Mouse (Mus musculus) forebrain, embryonic 13.5 days (tissue): ENCODE data around the gene Npas2. TPM values are rescaled to one million over a fixed set of nuclear protein-coding genes. Genes with fewer than 3 reads are reported as not detected.

Experiments
- ATAC-seq: fragments of 200-750 bp; cut with Nextera tagmentation; 2 replicates; pipeline ENCODE4 v1.8.0; 2017
- H3K27ac ChIP-seq: fragments of 300-500 bp; sonication (generic); 2 replicates; pipeline ENCODE4 v1.5.1; 2015; ENCODE audit warnings: inconsistent platforms, mild to moderate bottlenecking, moderate library complexity
- H3K27me3 ChIP-seq: fragments of 300-500 bp; sonication (generic); 2 replicates; pipeline ENCODE4 v1.6.1; 2015; ENCODE audit warnings: mild to moderate bottlenecking, inconsistent platforms
- H3K36me3 ChIP-seq: fragments of 300-500 bp; sonication (generic); 2 replicates; pipeline ENCODE4 v1.6.1; 2015; ENCODE audit warnings: mild to moderate bottlenecking, inconsistent platforms; ENCODE audit not compliant: poor library complexity, severe bottlenecking
- H3K4me1 ChIP-seq: fragments of 300-500 bp; sonication (generic); 2 replicates; pipeline ENCODE4 v1.6.1; 2015; ENCODE audit warnings: inconsistent platforms
- H3K4me2 ChIP-seq: fragments of 300-500 bp; sonication (generic); 2 replicates; pipeline ENCODE4 v1.6.1; 2015; ENCODE audit warnings: inconsistent platforms, mild to moderate bottlenecking, moderate library complexity
- H3K4me3 ChIP-seq: fragments of 300-500 bp; sonication (generic); 2 replicates; pipeline ENCODE4 v1.5.1; 2015; ENCODE audit warnings: mild to moderate bottlenecking, inconsistent platforms
- H3K9ac ChIP-seq: fragments of 300-500 bp; sonication (generic); 2 replicates; pipeline ENCODE4 v1.6.1; 2015; ENCODE audit warnings: mild to moderate bottlenecking, inconsistent platforms
- H3K9me3 ChIP-seq: fragments of 300-500 bp; sonication (generic); replicated peaks from 2 replicates; pipeline ENCODE4 v1.6.1; 2016; ENCODE audit warnings: inconsistent platforms
- WGBS: fragments of 180-500 bp; shearing (Covaris S2); methylation state at CpG from one replicate; pipeline ENCODE4 v1.1.7; 2015; 5-methylcytosine and 5-hydroxymethylcytosine counted together
- polyA plus RNA-seq: library from polyadenylated mRNA; unstranded; fragments of >200 nt; fragmentation: Nextera tagmentation; extraction: Ambion mirVana; gene quantifications from 2 replicates; pipeline ENCODE4 v1.2.1, GENCODE M21; 2015

Npas2 gene
- polyA plus RNA-seq, result 0.15 and 0.37 TPM in 2 replicates

DNA sequence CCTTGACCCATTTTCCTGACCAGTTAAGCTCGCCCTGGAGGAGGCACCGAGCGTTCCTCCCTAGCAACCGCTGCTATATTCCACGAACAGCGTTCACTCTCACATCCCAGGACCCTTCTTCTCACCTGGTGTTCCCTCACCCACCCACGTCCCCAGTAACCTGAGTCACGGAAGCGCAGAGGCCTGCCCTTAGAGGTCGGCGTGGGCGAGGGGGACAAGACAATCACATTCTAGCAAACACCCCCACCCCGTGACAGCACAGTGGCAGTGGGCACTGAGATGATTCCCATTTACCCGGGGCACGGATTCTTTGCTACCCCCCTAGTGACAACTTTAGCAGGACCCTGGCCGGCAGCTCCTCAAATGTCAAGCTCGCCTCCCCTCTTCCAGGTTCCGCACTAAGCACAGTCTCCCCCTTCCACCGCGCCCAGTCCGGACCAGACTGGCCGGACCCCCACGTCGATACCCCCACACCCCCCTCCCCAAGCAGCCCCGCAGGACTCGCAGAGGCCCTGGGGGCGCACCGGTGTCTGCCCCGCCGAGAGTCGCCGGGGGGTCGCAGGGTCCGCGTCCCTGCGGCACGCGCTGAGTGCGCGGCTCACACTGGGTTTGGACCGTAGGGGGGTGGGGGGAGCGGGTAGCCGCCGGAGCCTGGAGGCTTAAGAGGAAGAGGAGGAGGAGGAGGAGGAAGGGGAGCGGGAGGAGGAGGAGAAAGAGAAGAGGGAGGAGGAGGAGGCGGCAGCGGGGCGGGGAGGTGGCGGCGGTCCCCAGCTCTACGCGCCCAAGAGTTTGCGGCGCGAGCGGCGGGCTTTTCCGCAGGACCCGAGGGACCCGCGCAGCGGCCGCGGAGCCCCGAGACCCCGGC, at the start of gene Npas2:
Gene Npas2, plus strand, starts transcription at position 735 of the 865 bp plus-strand sequence.
- H3K27me3 ChIP-seq, result peaks cover 56% of the 10 kb centered on the region
- 1% methylated on average over 53 of the region's 66 CpGs for WGBS
- peak within 1 kb of the TSS; percentile 69 for H3K4me3 ChIP-seq
- peaks cover 21% of the 10 kb centered on the region for H3K4me1 ChIP-seq
- peak within 1 kb of the TSS; percentile 99 for H3K4me2 ChIP-seq
- ATAC-seq, result peak; percentile 39; the same call in 1 of the 2 replicates
- no peak within 1 kb of the TSS for H3K27ac ChIP-seq
- H3K9ac ChIP-seq, result peak within 1 kb of the TSS; percentile 68
- H3K36me3 ChIP-seq, result no peaks in the 10 kb centered on the region
- no peaks in the 10 kb centered on the region for H3K9me3 ChIP-seq

- ATAC-seq, result no peak
- H3K27me3 ChIP-seq, result no peaks in the 10 kb centered on the region
- no peaks in the 10 kb centered on the region for H3K9me3 ChIP-seq
- no peak overlapping the region for H3K9ac ChIP-seq
- H3K4me3 ChIP-seq, result no peak overlapping the region
- H3K4me1 ChIP-seq, result no peaks in the 10 kb centered on the region
- H3K4me2 ChIP-seq, result no peak overlapping the region
- no peak overlapping the region for H3K27ac ChIP-seq
- no peaks in the 10 kb centered on the region for H3K36me3 ChIP-seq
- WGBS, result 92% methylated on average over 4 of the region's 4 CpGs
These were observed 36.8 kb upstream of the Npas2 start for GRCm38 (mm10) chr1:39156778-39157177.

DNA sequence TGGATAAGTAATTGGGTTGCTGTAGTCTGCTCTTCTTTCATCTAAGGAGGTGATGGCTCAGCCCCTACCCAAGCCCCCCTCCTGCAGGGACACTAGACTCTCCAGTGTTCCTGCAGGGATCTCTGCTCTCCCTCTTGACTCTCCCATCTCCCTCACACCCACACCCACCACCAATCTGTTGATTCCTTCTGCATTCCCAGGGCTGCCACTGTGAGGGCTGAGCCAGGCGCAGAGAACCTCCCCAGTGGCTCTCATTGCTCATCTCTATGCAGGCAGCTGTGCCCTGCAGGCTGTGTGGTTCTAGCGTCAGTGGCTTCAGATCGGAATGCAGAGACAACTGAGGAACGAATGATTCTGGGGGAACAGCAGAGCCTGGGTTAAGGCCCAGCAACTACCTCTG, 33.4 kb upstream of the Npas2 start:
- Histone ChIP-seq H3K27me3 (no peaks in the 10 kb centered on the region), H3K27ac (no peak overlapping the region), H3K9me3 (no peaks in the 10 kb centered on the region), H3K4me1 (no peaks in the 10 kb centered on the region), H3K4me2 (no peak overlapping the region), H3K4me3 (no peak overlapping the region), H3K9ac (no peak overlapping the region), H3K36me3 (no peaks in the 10 kb centered on the region)
- WGBS, result 76% methylated on average over 4 of the region's 4 CpGs
- no peak for ATAC-seq

- H3K4me1 ChIP-seq, result no peaks in the 10 kb centered on the region
- H3K4me3 ChIP-seq, result no peak overlapping the region
- no peak overlapping the region for H3K9ac ChIP-seq
- no peaks in the 10 kb centered on the region for H3K27me3 ChIP-seq
- no peak overlapping the region for H3K4me2 ChIP-seq
- H3K36me3 ChIP-seq, result no peaks in the 10 kb centered on the region
- no peaks in the 10 kb centered on the region for H3K9me3 ChIP-seq
- no peak overlapping the region for H3K27ac ChIP-seq
- WGBS, result 94% methylated on average over 1 of the region's 1 CpGs
- ATAC-seq, result no peak
These were observed 30.5 kb upstream of the Npas2 start for GRCm38 (mm10) chr1:39163077-39163476.

GRCm38 (mm10) chr1:39176690-39177089, 16.8 kb upstream of the Npas2 start:
- no peaks in the 10 kb centered on the region for H3K27me3 ChIP-seq
- no peak for ATAC-seq
- H3K9ac ChIP-seq, result no peak overlapping the region
- H3K4me1 ChIP-seq, result no peaks in the 10 kb centered on the region
- H3K9me3 ChIP-seq, result no peaks in the 10 kb centered on the region
- WGBS, result 95% methylated on average over 5 of the region's 5 CpGs
- no peak overlapping the region for H3K4me2 ChIP-seq
- no peaks in the 10 kb centered on the region for H3K36me3 ChIP-seq
- no peak overlapping the region for H3K4me3 ChIP-seq
- H3K27ac ChIP-seq, result no peak overlapping the region

DNA sequence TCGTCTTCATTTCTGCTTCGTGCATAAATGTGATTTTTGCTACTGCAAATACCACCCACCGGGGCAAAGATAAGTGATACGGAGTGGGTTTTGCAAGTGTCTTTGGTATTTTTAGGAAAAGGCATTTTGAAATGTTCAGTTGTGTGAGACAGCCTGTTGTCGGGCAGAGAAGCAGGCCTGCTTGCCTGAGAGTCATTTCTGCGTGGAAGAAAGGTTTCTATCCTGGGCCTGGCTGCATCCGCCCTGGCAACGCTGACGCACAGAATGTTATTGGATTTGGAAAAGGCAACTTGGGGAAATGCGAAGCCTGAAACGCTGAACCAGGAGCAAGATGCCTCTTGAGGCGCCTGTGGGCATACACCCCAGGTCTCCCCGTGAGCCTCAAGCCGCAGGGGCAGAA, 16.3 kb upstream of the Npas2 start:
- H3K4me1 ChIP-seq, result no peaks in the 10 kb centered on the region
- no peak overlapping the region for H3K4me3 ChIP-seq
- WGBS, result 85% methylated on average over 14 of the region's 14 CpGs
- H3K9ac ChIP-seq, result no peak overlapping the region
- H3K9me3 ChIP-seq, result no peaks in the 10 kb centered on the region
- no peak for ATAC-seq
- no peaks in the 10 kb centered on the region for H3K27me3 ChIP-seq
- H3K27ac ChIP-seq, result no peak overlapping the region
- no peak overlapping the region for H3K4me2 ChIP-seq
- no peaks in the 10 kb centered on the region for H3K36me3 ChIP-seq

DNA sequence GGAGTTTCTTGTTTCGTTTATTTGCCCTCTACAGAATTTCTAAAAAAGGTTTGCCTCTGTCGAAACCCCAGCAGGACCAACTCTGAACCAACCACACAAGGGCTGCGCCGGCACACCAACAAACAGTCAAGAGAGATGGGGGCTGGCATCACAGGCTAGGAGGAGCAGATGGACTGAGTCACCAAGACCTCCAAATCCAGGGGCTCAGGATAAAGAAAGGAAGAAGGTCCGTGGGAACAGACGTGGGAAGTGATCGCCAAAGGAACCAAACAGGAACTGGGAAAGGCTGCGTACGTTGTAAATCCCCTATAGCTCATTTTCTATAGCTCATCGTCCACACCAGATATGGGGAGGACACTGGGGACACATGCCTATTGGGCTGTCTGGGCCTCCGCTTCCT, 13.7 kb upstream of the Npas2 start:
- H3K9me3 ChIP-seq, result no peaks in the 10 kb centered on the region
- H3K4me1 ChIP-seq, result no peaks in the 10 kb centered on the region
- no peak overlapping the region for H3K4me3 ChIP-seq
- H3K9ac ChIP-seq, result no peak overlapping the region
- H3K27me3 ChIP-seq, result no peaks in the 10 kb centered on the region
- no peak overlapping the region for H3K27ac ChIP-seq
- ATAC-seq, result no peak
- no peak overlapping the region for H3K4me2 ChIP-seq
- WGBS, result 94% methylated on average over 11 of the region's 11 CpGs
- H3K36me3 ChIP-seq, result no peaks in the 10 kb centered on the region

GRCm38 (mm10) chr1:39180517-39180916, 13.0 kb upstream of the Npas2 start:
- Histone ChIP-seq H3K9ac (no peak overlapping the region), H3K4me3 (no peak overlapping the region), H3K4me2 (no peak overlapping the region), H3K9me3 (no peaks in the 10 kb centered on the region), H3K36me3 (no peaks in the 10 kb centered on the region), H3K27me3 (no peaks in the 10 kb centered on the region), H3K4me1 (no peaks in the 10 kb centered on the region), H3K27ac (no peak overlapping the region)
- no peak for ATAC-seq
- 94% methylated on average over 1 of the region's 1 CpGs for WGBS

GRCm38 (mm10) chr1:39181901-39182300, 11.6 kb upstream of the Npas2 start:
- no peak overlapping the region for H3K27ac ChIP-seq
- 90% methylated on average over 4 of the region's 4 CpGs for WGBS
- no peaks in the 10 kb centered on the region for H3K27me3 ChIP-seq
- H3K9me3 ChIP-seq, result no peaks in the 10 kb centered on the region
- H3K9ac ChIP-seq, result no peak overlapping the region
- no peak overlapping the region for H3K4me2 ChIP-seq
- no peak for ATAC-seq
- no peaks in the 10 kb centered on the region for H3K4me1 ChIP-seq
- no peak overlapping the region for H3K4me3 ChIP-seq
- no peaks in the 10 kb centered on the region for H3K36me3 ChIP-seq

DNA sequence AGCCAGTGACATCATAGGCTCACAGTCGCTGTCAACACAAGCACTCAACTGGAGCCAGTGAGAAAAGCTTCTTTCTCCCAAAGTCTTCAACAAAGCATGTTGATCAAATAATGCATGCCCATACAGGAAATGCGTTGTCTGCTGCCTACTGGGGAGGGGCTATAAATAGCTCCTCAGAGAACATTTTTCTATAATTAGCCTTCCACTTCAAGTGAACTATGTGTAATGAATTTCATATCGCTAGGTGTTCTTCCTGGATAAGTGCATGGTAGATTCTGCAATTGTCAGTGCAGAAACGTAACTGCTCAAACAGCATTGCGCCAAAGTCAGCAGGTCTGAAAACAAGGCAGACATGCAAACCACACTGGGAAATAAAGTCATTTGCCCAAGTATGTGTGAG, 7.7 kb upstream of the Npas2 start:
- WGBS, result 73% methylated on average over 5 of the region's 5 CpGs
- ATAC-seq, result no peak

DNA sequence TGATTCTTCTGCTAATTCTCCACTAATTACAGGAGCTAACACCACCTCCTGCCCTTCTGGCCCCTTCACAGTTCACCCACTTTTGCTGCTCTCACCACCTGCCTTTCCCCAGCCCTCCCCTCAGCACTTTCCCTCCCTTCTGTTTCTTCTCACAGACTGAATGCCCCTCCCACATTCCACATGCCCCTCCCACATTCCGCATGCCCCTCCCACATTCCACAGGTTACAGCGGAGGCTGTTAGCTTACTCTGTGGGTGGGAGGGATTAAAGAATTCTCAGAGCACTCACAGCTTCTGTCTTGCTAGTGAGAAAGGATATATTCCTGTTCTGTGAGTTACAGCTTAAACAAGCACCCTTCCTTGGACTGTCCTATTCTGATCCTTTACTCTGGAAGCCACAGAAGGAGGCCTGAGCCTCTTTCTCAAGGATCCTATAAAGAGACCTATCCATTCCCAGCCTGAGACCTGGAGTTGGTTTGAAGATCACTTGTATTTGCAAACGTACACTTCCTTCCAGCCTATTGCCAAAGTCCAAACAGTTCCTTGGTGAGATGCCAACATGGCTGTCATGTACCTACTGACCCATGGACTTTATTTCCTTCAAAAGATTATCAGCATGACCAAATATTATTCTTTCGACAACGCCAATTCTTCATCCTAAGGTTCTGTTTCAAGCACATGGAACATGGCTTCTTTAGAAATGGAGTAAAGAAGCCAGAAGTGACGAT, 6.7 kb upstream of the Npas2 start:
- 58% methylated on average over 6 of the region's 6 CpGs for WGBS
- Histone ChIP-seq H3K27ac (no peak overlapping the region), H3K9me3 (no peaks in the 10 kb centered on the region), H3K4me2 (no peak overlapping the region), H3K36me3 (no peaks in the 10 kb centered on the region), H3K27me3 (peaks cover 8% of the 10 kb centered on the region), H3K4me3 (no peak overlapping the region), H3K4me1 (no peaks in the 10 kb centered on the region), H3K9ac (no peak overlapping the region)
- ATAC-seq, result no peak

More for the DNA sequence above, 7.7 kb upstream of the Npas2 start:
- Histone ChIP-seq H3K27me3 (peaks cover 1% of the 10 kb centered on the region; the same call in 1 of the 2 replicates), H3K9me3 (no peaks in the 10 kb centered on the region), H3K4me1 (no peaks in the 10 kb centered on the region), H3K4me3 (no peak overlapping the region), H3K9ac (no peak overlapping the region), H3K4me2 (no peak overlapping the region), H3K36me3 (no peaks in the 10 kb centered on the region), H3K27ac (no peak overlapping the region)

- H3K4me2 ChIP-seq, result no peak overlapping the region
- H3K9me3 ChIP-seq, result no peaks in the 10 kb centered on the region
- no peak overlapping the region for H3K9ac ChIP-seq
- ATAC-seq, result no peak
- 71% methylated on average over 5 of the region's 5 CpGs for WGBS
- no peaks in the 10 kb centered on the region for H3K36me3 ChIP-seq
- peaks cover 21% of the 10 kb centered on the region for H3K4me1 ChIP-seq
- H3K4me3 ChIP-seq, result no peak overlapping the region
- no peak overlapping the region for H3K27ac ChIP-seq
- H3K27me3 ChIP-seq, result peaks cover 50% of the 10 kb centered on the region
These were observed 2.4 kb upstream of the Npas2 start for GRCm38 (mm10) chr1:39191122-39191521.
